Mouse (Mus musculus) duodenum, adult 2 months (tissue): Measurements from ENCODE around the gene Gm20532. TPM values are rescaled to one million over a fixed set of nuclear protein-coding genes. Genes with fewer than 3 reads are reported as not detected.

ENCODE experiments used
- polyA plus RNA-seq: library from polyadenylated mRNA; depleted of rRNA; stranded (reverse); fragments of >200 nt; gene quantifications from 2 replicates; pipeline ENCODE4 v1.2.3, GENCODE M21; 2012; ENCODE audit warnings: low replicate concordance; rRNA removed

The Gm20532 gene
- not detected in 2 replicates for polyA plus RNA-seq

DNA sequence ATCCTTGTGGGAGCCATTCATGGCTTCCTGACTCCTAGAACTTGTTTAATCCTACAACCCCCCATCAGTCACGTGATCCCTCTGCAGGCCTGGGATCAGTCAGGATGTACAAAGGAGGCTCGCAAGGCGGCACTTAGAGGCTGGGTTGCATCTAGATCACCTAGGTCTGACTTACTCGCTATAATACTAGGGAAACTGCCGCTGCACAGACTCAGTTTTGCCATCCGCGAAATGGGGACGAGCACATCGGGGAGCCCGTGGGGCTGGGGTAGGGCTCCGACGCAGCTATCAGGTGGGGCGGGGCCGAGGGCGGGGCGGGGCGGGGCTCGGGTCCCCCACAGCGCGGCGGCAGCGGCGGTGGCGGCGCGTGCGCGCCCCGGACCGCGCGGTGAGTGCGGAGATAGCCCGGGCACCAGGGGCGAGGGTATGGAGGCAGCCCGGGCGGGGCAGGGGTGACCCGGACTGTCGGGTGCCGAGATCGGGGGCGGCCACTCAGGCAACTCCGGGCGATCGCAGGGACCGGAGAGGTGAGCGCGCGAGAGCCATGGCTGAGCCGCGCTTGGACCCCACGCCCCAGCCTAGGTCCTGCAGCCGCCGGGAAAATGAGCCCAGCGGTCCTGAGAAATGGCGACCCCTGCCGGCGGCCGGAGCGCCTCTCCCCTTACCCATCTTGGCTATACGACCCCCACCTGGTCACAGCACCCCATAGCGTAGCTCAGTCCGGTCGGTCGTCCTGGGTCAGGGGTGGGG, at the start of gene Gm20532:
Gm20532 (plus strand) TSS at position 346 of the 750 bp plus-strand sequence.

DNA sequence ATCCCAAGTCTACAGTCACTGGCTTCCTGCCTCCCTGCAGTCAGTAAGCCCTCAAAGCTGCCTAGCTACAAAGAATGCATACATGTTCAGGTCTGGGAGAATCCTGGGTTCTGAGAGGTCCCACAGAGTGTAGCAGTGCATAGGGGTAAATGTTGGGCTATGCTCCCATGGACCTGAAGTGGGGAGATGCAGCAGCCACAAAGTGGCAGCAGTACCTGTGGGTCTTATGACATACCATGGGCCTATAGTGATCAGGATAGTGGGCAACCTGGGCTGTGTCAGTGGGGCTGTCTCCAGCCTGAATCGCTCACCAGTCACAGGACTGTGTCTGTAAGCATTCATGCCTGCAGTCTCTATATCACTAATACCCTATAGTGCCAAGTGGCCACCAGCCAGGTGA, 6.7 kb upstream of the Gm20532 start, which contains the start of gene Egfl7:
Egfl7 (plus strand) TSS at position 301 of the 400 bp plus-strand sequence.

DNA sequence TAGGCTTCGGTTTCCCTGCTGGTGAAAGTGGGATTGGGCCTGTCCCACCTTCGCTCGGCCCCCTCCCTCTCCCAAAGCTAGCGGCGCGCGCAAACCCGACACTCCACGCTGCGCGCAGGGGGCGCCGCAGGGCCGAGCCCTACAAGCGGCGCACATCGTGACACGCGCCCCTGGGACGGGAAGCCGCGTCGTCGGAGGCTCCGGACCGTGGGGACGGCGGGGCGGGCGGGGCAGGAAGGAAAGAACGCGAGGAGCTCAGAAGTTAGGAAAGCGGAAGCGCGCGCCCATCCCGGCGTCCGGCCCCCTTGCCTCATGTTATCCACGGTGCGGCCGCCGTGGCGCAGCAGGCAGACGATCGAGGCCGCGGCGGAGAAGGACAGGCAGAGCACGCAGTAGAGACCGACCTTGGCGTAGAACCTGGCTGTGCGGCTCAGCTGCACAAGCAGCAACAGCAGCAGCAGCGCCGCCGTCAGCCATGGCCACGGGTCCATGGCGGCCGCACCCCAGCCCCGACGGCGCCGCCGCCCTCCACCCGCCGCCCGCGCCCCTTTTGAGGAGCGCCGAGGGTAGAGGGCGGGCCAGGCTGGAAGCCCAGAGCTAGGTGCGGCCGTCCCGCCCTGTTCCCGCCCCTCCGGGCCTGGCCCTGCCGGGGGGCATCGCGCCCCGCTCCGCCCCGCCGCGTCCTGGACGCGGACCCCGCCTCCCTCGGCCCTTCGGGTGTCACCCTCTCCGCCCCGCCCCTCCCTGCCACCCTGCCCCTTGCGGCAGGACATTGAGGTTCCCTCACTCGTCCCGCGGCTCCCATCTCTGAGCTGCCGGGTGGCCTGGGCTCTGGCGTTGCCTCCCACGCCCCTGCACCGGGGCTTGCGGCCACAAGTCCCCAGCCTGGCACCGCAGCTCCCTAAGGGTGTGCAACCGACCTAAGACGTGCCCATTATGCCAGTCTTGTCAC, 17.6 kb downstream of the Gm20532 start, which contains the start of gene Agpat2:
Agpat2 (minus strand) TSS at position 698 of the 952 bp plus-strand sequence.

DNA sequence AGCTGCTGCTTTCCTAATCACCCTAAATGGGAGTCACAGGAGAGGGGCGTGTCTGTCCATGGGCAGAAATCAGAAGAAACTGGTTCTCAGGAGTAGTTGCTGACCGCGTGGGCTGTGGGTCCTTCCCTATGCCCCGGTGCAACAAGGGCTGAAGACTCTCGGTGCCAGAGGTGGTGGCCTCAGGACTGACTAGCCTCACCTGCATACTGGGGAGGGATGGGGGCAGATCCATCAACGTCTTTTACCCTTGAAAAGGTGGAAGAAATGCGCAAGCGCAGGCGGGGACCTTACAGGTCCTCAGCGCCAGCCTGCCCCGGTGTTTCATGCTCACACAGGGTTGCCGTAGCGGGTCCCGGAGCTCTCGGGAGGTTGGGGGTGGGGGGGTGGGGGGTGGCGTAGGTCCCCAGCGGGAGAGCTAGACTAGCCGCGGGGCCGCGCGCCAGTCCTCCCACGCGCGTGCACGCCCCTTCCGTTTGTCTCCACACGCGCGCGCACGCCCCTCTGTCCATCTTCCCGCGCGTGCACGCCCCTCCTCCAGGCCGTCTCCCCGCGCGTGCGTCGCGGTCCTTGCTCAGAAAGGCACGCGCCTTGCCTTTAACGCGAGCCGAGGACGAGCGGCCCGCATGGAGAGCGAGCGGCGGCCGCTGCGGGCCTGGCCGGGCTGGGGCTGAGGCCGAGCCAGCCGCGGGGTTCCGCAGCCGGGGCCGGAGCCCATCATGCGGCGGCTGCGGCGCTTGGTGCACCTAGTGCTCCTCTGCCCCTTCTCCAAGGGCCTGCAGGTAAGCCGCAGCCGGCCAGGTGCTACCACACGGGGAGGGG, 41.7 kb downstream of the Gm20532 start, which contains the start of gene Fam69b:
Fam69b (plus strand) TSS at position 537 of the 819 bp plus-strand sequence.

DNA sequence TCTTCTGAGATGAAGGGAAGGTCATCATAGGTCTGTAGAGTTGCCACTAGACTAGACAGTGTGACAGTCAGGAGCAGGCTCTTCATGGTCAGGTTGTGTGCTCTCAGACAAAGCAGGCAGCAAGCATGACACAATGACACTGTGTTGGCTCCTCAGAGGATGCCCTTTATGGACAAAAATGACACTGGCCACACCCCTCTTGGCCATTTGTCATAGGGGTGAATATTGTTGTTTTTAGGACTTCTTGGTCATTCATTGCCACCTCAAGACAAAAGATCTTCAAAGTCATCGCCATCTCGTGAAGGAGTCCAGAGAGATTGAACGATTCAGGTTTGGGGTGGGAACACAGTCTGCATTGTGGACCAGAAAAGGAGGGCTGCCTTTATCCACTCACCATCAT, 84.7 kb downstream of the Gm20532 start, which contains the start of gene Lcn4:
Lcn4 (minus strand) TSS at position 101 of the 400 bp plus-strand sequence.

Other genes starting within 250 kb of the Gm20532 start
- 20.7 and 26.3 TPM in 2 replicates for gene Dnlz, start 234.5 kb upstream of the Gm20532 start, polyA plus RNA-seq
- 2.8 and 3.7 TPM in 2 replicates for gene Card9, start 225.7 kb upstream of the Gm20532 start, polyA plus RNA-seq
- gene Snapc4, start 206.0 kb upstream of the Gm20532 start, polyA plus RNA-seq, result 19.9 and 28.1 TPM in 2 replicates
- 46.8 and 50.7 TPM in 2 replicates for gene Entr1, start 197.3 kb upstream of the Gm20532 start, polyA plus RNA-seq
- gene Pmpca, start 197.3 kb upstream of the Gm20532 start, polyA plus RNA-seq, result 11.9 and 37.6 TPM in 2 replicates
- gene Inpp5e, start 177.4 kb upstream of the Gm20532 start, polyA plus RNA-seq, result 11.2 and 15.5 TPM in 2 replicates
- gene Sec16a, start 141.4 kb upstream of the Gm20532 start, polyA plus RNA-seq, result 53.8 and 75.0 TPM in 2 replicates
- 10.2 and 14.7 TPM in 2 replicates for gene Notch1, start 70.0 kb upstream of the Gm20532 start, polyA plus RNA-seq
- 110 and 122 TPM in 2 replicates for gene Egfl7, start 6.6 kb upstream of the Gm20532 start, polyA plus RNA-seq
- gene Agpat2, start 17.8 kb downstream of the Gm20532 start, polyA plus RNA-seq, result 242 and 435 TPM in 2 replicates
- gene Fam69b, start 41.8 kb downstream of the Gm20532 start, polyA plus RNA-seq, result 5.5 and 9.1 TPM in 2 replicates
- not detected in 2 replicates for gene Lcn4, start 84.6 kb downstream of the Gm20532 start, polyA plus RNA-seq